Mouse (Mus musculus) embryonic facial prominence, embryonic 11.5 days (tissue): ENCODE results near the gene Barx1. TPM values are rescaled to one million over a fixed set of nuclear protein-coding genes. Genes with fewer than 3 reads are reported as not detected.

Source experiments
- ATAC-seq: fragments of 200-750 bp; cut with Nextera tagmentation; replicated peaks from 2 replicates; pipeline ENCODE4 v1.8.0; 2017; ENCODE audit warnings: low read depth; ENCODE audit not compliant: insufficient number of reproducible peaks, low FRiP score, low TSS enrichment
- DNase-seq: peaks from one replicate; pipeline ENCODE4 v3.0.0-alpha.2; 2015; ENCODE audit warnings: low spot score
- H3K27ac ChIP-seq: fragments of 300-500 bp; sonication (generic); replicated peaks from 2 replicates; pipeline ENCODE4 v1.5.1; 2014; ENCODE audit warnings: mild to moderate bottlenecking, low read depth, low read length, control low read depth
- H3K27me3 ChIP-seq: fragments of 300-500 bp; sonication (generic); 2 replicates; pipeline ENCODE4 v1.6.1; 2014; ENCODE audit warnings: mild to moderate bottlenecking, low read length, moderate library complexity, mixed read lengths; ENCODE audit not compliant: control insufficient read depth, insufficient read depth
- H3K36me3 ChIP-seq: fragments of 300-500 bp; sonication (generic); replicated peaks from 2 replicates; pipeline ENCODE4 v1.6.1; 2014; ENCODE audit warnings: low read depth, mild to moderate bottlenecking, low read length, moderate library complexity, mixed read lengths; ENCODE audit not compliant: control insufficient read depth, insufficient read depth
- H3K4me1 ChIP-seq: fragments of 300-500 bp; sonication (generic); 2 replicates; pipeline ENCODE4 v1.6.1; 2014; ENCODE audit warnings: low read length, mixed read lengths; ENCODE audit not compliant: control insufficient read depth, insufficient read depth
- H3K4me2 ChIP-seq: fragments of 300-500 bp; sonication (generic); 2 replicates; pipeline ENCODE4 v1.6.1; 2014; ENCODE audit warnings: low read depth, mild to moderate bottlenecking, control low read depth, low read length, moderate library complexity
- H3K4me3 ChIP-seq: fragments of 300-500 bp; sonication (generic); 2 replicates; pipeline ENCODE4 v1.5.1; 2014; ENCODE audit warnings: low read depth, low read length, control low read depth
- H3K9ac ChIP-seq: fragments of 300-500 bp; sonication (generic); replicated peaks from 2 replicates; pipeline ENCODE4 v1.6.1; 2014; ENCODE audit warnings: mild to moderate bottlenecking, control low read depth, low read length
- H3K9me3 ChIP-seq: fragments of 300-500 bp; sonication (generic); replicated peaks from 2 replicates; pipeline ENCODE4 v1.6.1; 2016; ENCODE audit warnings: mild to moderate bottlenecking, low read length, inconsistent platforms, mixed read lengths; ENCODE audit not compliant: control insufficient read depth
- WGBS: fragments of 180-500 bp; shearing (Covaris S2); extraction: QIAGEN DNeasy Blood & Tissue Kit; methylation state at CpG from one replicate; pipeline ENCODE4 v1.1.7; 2014; 5-methylcytosine and 5-hydroxymethylcytosine counted together
- polyA plus RNA-seq: library from polyadenylated mRNA; unstranded; fragments of >200 nt; fragmentation: Nextera tagmentation; extraction: Ambion mirVana; gene quantifications from 2 replicates; pipeline ENCODE4 v1.2.1, GENCODE M21; 2014

The Barx1 gene
- 74.9 and 139 TPM in 2 replicates for polyA plus RNA-seq

DNA sequence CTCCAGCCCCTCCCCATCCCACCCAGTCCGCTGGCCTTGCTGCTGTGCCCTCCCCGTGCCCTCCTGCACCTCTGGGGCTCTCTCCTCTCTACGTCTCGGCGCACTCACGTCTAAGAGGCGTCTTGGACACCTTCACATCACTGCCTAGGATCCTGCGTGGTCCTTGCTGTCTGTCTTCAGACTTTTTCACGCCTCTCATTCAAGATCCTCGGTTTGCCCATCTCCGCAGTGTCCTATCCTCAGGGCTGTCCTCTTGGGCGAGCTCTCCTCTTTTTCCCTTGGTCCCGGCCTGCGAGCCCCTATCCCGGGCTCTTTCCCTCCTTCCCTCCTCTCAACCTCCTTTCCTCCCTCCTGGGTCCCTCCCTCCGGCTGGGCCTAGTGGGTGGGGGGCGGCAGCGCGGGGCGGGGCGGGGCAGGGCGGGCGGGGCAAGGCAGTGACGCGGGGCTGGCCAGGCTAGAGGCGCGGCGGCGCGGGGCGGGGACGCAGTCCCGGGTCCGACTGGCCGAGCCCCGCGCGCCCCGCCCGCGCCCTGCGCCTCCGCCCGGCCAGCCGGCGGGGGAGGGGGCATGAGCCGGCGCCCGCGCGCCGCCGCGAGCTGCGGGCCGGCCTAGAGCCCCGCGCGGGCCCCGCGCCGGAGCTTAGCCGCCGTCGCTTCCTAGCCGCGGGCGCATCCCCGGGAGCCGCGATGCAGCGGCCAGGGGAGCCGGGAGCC lies at the start of gene Barx1:
TSS of gene Barx1 (plus strand) at position 568 of the 713 bp plus-strand sequence.
- Histone ChIP-seq H3K9me3 (no peaks in the 10 kb centered on the region), H3K4me2 (peak within 1 kb of the TSS; percentile 86), H3K27me3 (peaks cover 75% of the 10 kb centered on the region), H3K36me3 (no peaks in the 10 kb centered on the region), H3K27ac (peak within 1 kb of the TSS; percentile 56), H3K4me1 (peaks cover 9% of the 10 kb centered on the region), H3K4me3 (peak within 1 kb of the TSS; percentile 60), H3K9ac (peak within 1 kb of the TSS; percentile 83)
- WGBS = under 1% methylated on average over 43 of the region's 73 CpGs
- DNase-seq (peak; percentile 72), ATAC-seq (peak; percentile 49)

- no peak for DNase-seq
- Histone ChIP-seq H3K36me3 (no peaks in the 10 kb centered on the region), H3K27me3 (no peaks in the 10 kb centered on the region), H3K9me3 (no peaks in the 10 kb centered on the region; the same call in 1 of the 2 replicates), H3K27ac (no peak overlapping the region), H3K4me3 (no peak overlapping the region), H3K4me1 (no peaks in the 10 kb centered on the region), H3K9ac (no peak overlapping the region), H3K4me2 (no peak overlapping the region)
- ATAC-seq = no peak
- 88% methylated on average over 2 of the region's 2 CpGs for WGBS
Observed at GRCm38 (mm10) chr13:48614525-48614924, 48.3 kb upstream of the Barx1 start.

DNA sequence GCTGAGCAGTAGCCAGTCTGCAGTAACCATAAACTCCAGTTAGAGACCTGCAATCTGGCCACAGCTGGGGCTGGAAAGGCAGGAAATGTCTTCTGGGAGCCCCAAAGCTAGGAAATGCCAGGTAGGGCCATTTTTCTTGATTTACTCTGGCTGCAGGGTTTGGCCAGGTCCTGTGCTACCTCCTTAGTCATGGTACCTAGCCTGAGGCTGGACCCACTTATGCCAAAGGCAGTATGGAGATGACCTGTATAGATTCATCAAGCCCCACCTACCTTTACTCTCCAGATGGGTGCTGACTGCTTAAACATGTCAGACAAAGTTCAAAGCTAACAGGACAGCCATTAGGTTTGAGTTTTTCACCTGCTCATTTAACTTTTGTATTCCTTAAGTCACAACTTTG lies 45.0 kb upstream of the Barx1 start:
- no peaks in the 10 kb centered on the region for H3K4me1 ChIP-seq
- no peaks in the 10 kb centered on the region; the same call in 1 of the 2 replicates for H3K9me3 ChIP-seq
- no peaks in the 10 kb centered on the region for H3K36me3 ChIP-seq
- no peak for DNase-seq
- no peak overlapping the region for H3K4me2 ChIP-seq
- H3K27ac ChIP-seq = no peak overlapping the region
- no peak overlapping the region for H3K9ac ChIP-seq
- H3K27me3 ChIP-seq = no peaks in the 10 kb centered on the region
- H3K4me3 ChIP-seq = no peak overlapping the region
- no peak for ATAC-seq

DNA sequence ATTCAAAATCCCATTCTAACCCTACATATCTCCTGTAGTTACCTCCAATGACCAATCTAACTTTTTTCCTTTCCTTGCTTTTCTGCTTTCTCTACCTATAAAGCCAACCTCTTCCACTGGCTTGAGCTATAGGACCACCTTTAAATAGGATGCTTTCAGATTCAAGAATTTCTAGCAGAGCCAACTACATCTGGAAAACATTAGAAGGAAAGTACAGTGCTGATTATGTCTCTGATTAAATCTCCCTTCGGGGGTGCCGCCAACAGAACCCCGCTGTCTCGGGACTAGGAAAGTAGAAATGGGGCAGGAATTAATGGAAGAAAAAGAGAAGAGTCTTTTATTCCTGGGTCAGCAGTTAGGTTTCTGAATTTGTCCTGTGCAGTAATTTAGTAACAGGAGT lies 43.9 kb upstream of the Barx1 start:
- H3K4me1 ChIP-seq = no peaks in the 10 kb centered on the region
- whole genome bisulfite sequencing = 30% methylated on average over 4 of the region's 4 CpGs
- no peaks in the 10 kb centered on the region; the same call in 1 of the 2 replicates for H3K9me3 ChIP-seq
- DNase-seq (peak; percentile 76), ATAC-seq (0 out of 2 replicates have a peak, but pooled peaks have one; percentile 39)
- no peaks in the 10 kb centered on the region for H3K27me3 ChIP-seq
- no peak overlapping the region for H3K9ac ChIP-seq
- H3K36me3 ChIP-seq = no peaks in the 10 kb centered on the region
- H3K4me3 ChIP-seq = no peak overlapping the region
- no peak overlapping the region for H3K27ac ChIP-seq
- no peak overlapping the region for H3K4me2 ChIP-seq

DNA sequence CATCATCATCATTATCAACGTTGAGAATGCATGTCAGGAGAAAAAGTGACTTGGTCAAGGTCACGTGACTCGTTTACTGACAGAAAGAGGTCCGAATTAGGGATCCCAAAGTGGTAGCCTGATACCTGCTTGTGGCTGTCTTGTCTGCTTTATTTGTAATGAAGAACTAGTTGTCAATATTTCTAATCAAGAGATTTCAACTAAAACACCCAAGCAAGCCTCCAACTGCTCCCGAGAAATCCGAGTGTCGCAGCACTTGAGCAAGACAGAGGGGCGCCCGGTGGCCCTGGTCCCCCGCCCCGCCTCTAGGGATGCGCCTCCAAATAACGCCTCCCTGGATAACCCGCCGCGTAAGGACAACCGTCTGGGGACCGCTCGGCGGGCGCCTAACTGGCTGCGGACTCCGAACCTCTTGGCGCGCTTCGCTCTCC lies 37.8 kb upstream of the Barx1 start:
- H3K4me2 ChIP-seq = peak overlapping the region; percentile 74

DNA sequence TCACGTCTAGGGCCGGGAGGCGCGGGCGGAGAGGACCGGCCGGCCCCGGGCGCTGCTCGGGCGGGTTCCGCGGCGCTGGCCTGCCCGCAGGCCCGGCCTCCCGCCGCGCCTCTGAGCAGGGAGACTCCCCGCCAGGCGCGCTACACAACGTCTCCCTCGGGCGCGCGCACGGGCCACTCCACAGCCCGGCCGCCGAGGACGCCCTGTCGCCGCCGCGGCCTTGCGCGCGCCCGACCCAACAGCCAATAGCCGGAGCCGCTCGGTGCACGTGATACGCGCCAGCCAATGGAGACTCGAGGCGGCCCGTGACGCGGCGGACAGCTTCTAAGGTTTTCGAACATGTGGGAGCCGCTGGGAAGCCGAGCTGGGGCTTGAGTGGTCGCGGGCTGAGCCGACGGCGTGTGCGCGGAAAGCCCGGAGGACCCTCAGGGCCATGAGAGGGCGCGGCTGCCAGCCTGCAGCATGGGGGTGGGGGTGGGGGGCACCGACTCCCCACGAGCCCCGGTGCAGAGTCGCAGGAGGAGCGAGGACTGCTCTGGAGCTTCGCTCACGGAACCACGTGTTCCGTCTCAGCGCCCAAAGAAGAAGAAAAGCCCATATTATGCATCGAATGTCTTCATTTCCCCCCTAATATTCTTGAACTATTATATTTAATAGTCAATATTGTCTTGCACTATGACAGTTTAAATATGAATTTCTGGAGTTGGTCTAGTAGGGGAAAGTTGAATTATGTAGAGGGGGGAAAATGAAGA lies 37.2 kb upstream of the Barx1 start, which contains the start of gene Ptpdc1:
TSS of gene Ptpdc1 (minus strand) at position 232 of the 752 bp plus-strand sequence.
- WGBS = 5% methylated on average over 67 of the region's 76 CpGs
- Histone ChIP-seq H3K4me1 (no peaks in the 10 kb centered on the region), H3K9me3 (no peaks in the 10 kb centered on the region), H3K36me3 (no peaks in the 10 kb centered on the region), H3K4me3 (peak within 1 kb of the TSS; percentile 79), H3K27me3 (no peaks in the 10 kb centered on the region), H3K27ac (peak within 1 kb of the TSS; percentile 47; the same call in 1 of the 2 replicates), H3K9ac (peak within 1 kb of the TSS; percentile 91), H3K4me2 (peak within 1 kb of the TSS; percentile 82)
- DNase-seq (peak; percentile 98), ATAC-seq (peak; percentile 94)

More for the DNA sequence above, 37.8 kb upstream of the Barx1 start:
- Histone ChIP-seq H3K4me1 (no peaks in the 10 kb centered on the region), H3K27ac (peak overlapping the region; percentile 47; the same call in 1 of the 2 replicates), H3K27me3 (no peaks in the 10 kb centered on the region), H3K4me3 (peak overlapping the region; percentile 79), H3K9ac (peak overlapping the region; percentile 91), H3K9me3 (no peaks in the 10 kb centered on the region), H3K36me3 (no peaks in the 10 kb centered on the region)
- WGBS = 3% methylated on average over 26 of the region's 26 CpGs
- ATAC-seq (peak; percentile 66), DNase-seq (no peak)

GRCm38 (mm10) chr13:48631691-48632090 lies 31.1 kb upstream of the Barx1 start:
- Histone ChIP-seq H3K9me3 (no peaks in the 10 kb centered on the region), H3K36me3 (no peaks in the 10 kb centered on the region), H3K4me1 (no peaks in the 10 kb centered on the region), H3K27ac (no peak overlapping the region), H3K4me3 (no peak overlapping the region), H3K4me2 (no peak overlapping the region), H3K27me3 (no peaks in the 10 kb centered on the region), H3K9ac (no peak overlapping the region)
- ATAC-seq (no peak), DNase-seq (no peak)
- 80% methylated on average over 5 of the region's 5 CpGs for WGBS

GRCm38 (mm10) chr13:48637706-48638105 lies 25.1 kb upstream of the Barx1 start:
- H3K27ac ChIP-seq = no peak overlapping the region
- H3K4me1 ChIP-seq = no peaks in the 10 kb centered on the region
- no peaks in the 10 kb centered on the region for H3K27me3 ChIP-seq
- H3K4me2 ChIP-seq = no peak overlapping the region
- no peak for ATAC-seq
- no peak for DNase-seq
- no peak overlapping the region for H3K4me3 ChIP-seq
- H3K9ac ChIP-seq = no peak overlapping the region
- 52% methylated on average over 2 of the region's 2 CpGs for WGBS
- no peaks in the 10 kb centered on the region for H3K9me3 ChIP-seq
- no peaks in the 10 kb centered on the region for H3K36me3 ChIP-seq
